In genomic region chr2:13593328-13593727, GRCm38 (mm10) we compare ENCODE assay signal across 16 mouse cellular contexts.
"Had no signal": no experiment of that assay in that cellular context is flagged by ENCODE, and none has a peak within 500 bp of the region (broad histone marks: within the 10 kb centered on the region; RNA-seq: fewer than 3 reads in every experiment).

No protein-coding gene starts in this region.

- H3K4me3 ChIP-seq: neural tube, embryonic 13.5 days; neural tube, embryonic 15.5 days; stomach, embryonic 15.5 days had no signal

- H3K4me1 ChIP-seq: neural tube, embryonic 13.5 days; stomach, embryonic 15.5 days had no signal

- H3K27me3 ChIP-seq: neural tube, embryonic 13.5 days; neural tube, embryonic 15.5 days; stomach, embryonic 15.5 days had no signal

- H3K36me3 ChIP-seq: neural tube, embryonic 13.5 days; neural tube, embryonic 15.5 days; stomach, embryonic 15.5 days had no signal

- DNase-seq: retina, postnatal 1 day; right cerebral cortex, adult 18-20 months; right cerebral cortex, postnatal 14 days; right cerebral cortex, postnatal 25 days; right cerebral cortex, postnatal 4 days; spleen, adult 18-20 months; thymus, adult 18-20 months; thymus, adult 2 months; thymus, postnatal 14 days; thymus, postnatal 25 days; thymus, postnatal 36 days; thymus, postnatal 4 days had no signal

- H3K9me3 ChIP-seq: neural tube, embryonic 13.5 days; neural tube, embryonic 15.5 days; stomach, embryonic 15.5 days had no signal

- H3K9ac ChIP-seq: neural tube, embryonic 13.5 days; neural tube, embryonic 15.5 days; stomach, embryonic 15.5 days had no signal

- H3K4me2 ChIP-seq: neural tube, embryonic 13.5 days; neural tube, embryonic 15.5 days; stomach, embryonic 15.5 days had no signal

- H3K27ac ChIP-seq: neural tube, embryonic 13.5 days; neural tube, embryonic 15.5 days; stomach, embryonic 15.5 days; stomach, postnatal 0 days had no signal
